Mouse (Mus musculus) liver, adult 2 months (tissue): ENCODE data around the gene Ogg1. TPM values are rescaled to one million over a fixed set of nuclear protein-coding genes. Genes with fewer than 3 reads are reported as not detected.

ENCODE experiments used
- DNase-seq: peaks from one replicate; pipeline ENCODE4 v3.0.0-alpha.2; 2011; ENCODE audit warnings: low read depth, low spot score; ENCODE audit errors: extremely low read depth
- H3K27ac ChIP-seq: fragments of 200-500 bp; replicated peaks from 2 replicates; pipeline ENCODE4 v1.5.1; 2012; ENCODE audit warnings: low read depth, mild to moderate bottlenecking, control low read depth, inconsistent platforms, low read length; ENCODE audit not compliant: insufficient read depth
- H3K27me3 ChIP-seq: fragments of 200-500 bp; 2 replicates; pipeline ENCODE4 v1.6.1; 2012; ENCODE audit warnings: mild to moderate bottlenecking, moderate library complexity, low read length, inconsistent platforms; ENCODE audit not compliant: control insufficient read depth, insufficient read depth
- H3K36me3 ChIP-seq: fragments of 200-500 bp; 2 replicates; pipeline ENCODE4 v1.6.1; 2012; ENCODE audit warnings: low read length, inconsistent platforms; ENCODE audit not compliant: control insufficient read depth, insufficient read depth
- H3K4me1 ChIP-seq: fragments of 200-500 bp; 2 replicates; pipeline ENCODE4 v1.6.1; 2011; ENCODE audit warnings: low read length; ENCODE audit not compliant: control insufficient read depth, insufficient read depth
- H3K4me3 ChIP-seq: fragments of 200-500 bp; 2 replicates; pipeline ENCODE4 v1.5.1; 2011; ENCODE audit warnings: low read depth, mild to moderate bottlenecking, control low read depth, low read length, moderate library complexity; ENCODE audit not compliant: insufficient read depth
- H3K79me2 ChIP-seq: fragments of 200-500 bp; 2 replicates; pipeline ENCODE4 v1.6.1; 2012; ENCODE audit warnings: inconsistent platforms, mild to moderate bottlenecking, low read length, moderate library complexity; ENCODE audit not compliant: control insufficient read depth, insufficient read depth
- H3K9ac ChIP-seq: fragments of 200-500 bp; 2 replicates; pipeline ENCODE4 v1.6.1; 2012; ENCODE audit warnings: low read depth, mild to moderate bottlenecking, control low read depth, inconsistent platforms, low read length
- CTCF ChIP-seq: fragments of 200-500 bp; IDR thresholded peaks from 2 replicates; pipeline ENCODE4 v1.5.1; 2011; ENCODE audit warnings: low read depth, low read length, control low read depth
- POLR2A ChIP-seq: fragments of 200-500 bp; IDR thresholded peaks from 2 replicates; pipeline ENCODE4 v1.6.1; 2011; ENCODE audit warnings: low read length, control low read depth; ENCODE audit not compliant: insufficient read depth; ENCODE audit errors: extremely low read depth
- WGBS: fragments of 180-500 bp; shearing (Covaris S2); methylation state at CpG from one replicate; pipeline ENCODE4 v1.1.7; 2018; 5-methylcytosine and 5-hydroxymethylcytosine counted together
- polyA plus RNA-seq: library from polyadenylated mRNA; depleted of rRNA; stranded (reverse); fragments of >200 nt; gene quantifications from 2 replicates; pipeline ENCODE4 v1.2.3, GENCODE M21; 2012; rRNA removed
- total RNA-seq: library from RNA; depleted of rRNA; stranded (reverse); fragments of >200 nt; gene quantifications from 2 replicates; pipeline ENCODE4 v1.2.3, GENCODE M21; 2014; rRNA removed

Gene Ogg1
- total and polyA plus RNA-seq, 2 experiments = 4.8 to 10.4 TPM

- TF ChIP-seq CTCF (no peak), POLR2A (peak; percentile 70; the same call in 1 of the 2 replicates)
- H3K36me3 ChIP-seq = peaks cover 13% of the 10 kb centered on the region; the same call in 1 of the 2 replicates
- DNase-seq = peak; percentile 87
- no peaks in the 10 kb centered on the region for H3K27me3 ChIP-seq
- WGBS = under 1% methylated on average over 57 of the region's 61 CpGs
- peak within 1 kb of the TSS; percentile 91 for H3K4me3 ChIP-seq
- peak within 1 kb of the TSS; percentile 97 for H3K27ac ChIP-seq
- H3K79me2 ChIP-seq = peaks cover 20% of the 10 kb centered on the region; the same call in 1 of the 2 replicates
- H3K9ac ChIP-seq = peak within 1 kb of the TSS; percentile 88
- peaks cover 7% of the 10 kb centered on the region for H3K4me1 ChIP-seq
Measured at GRCm38 (mm10) chr6:113377496-113378385, 51.0 kb downstream of the Ogg1 start, which contains the start of the genes Tada3 and Arpc4. Tada3 (minus strand) TSS chr6:113377883. Arpc4 (plus strand) TSS chr6:113378115.

- no peak overlapping the region for H3K9ac ChIP-seq
- peaks cover 7% of the 10 kb centered on the region for H3K4me1 ChIP-seq
- no peak overlapping the region for H3K27ac ChIP-seq
- H3K4me3 ChIP-seq = peak overlapping the region; percentile 91; the same call in 1 of the 2 replicates
- peaks cover 20% of the 10 kb centered on the region; the same call in 1 of the 2 replicates for H3K79me2 ChIP-seq
- WGBS = 56% methylated on average over 6 of the region's 6 CpGs
- TF ChIP-seq POLR2A (no peak), CTCF (no peak)
- DNase-seq = no peak
- peaks cover 18% of the 10 kb centered on the region for H3K36me3 ChIP-seq
- H3K27me3 ChIP-seq = no peaks in the 10 kb centered on the region
Measured at GRCm38 (mm10) chr6:113379246-113379645, 52.5 kb downstream of the Ogg1 start.

- H3K27ac ChIP-seq = no peak overlapping the region
- 91% methylated on average over 11 of the region's 11 CpGs for WGBS
- no peak overlapping the region for H3K4me3 ChIP-seq
- H3K9ac ChIP-seq = no peak overlapping the region
- DNase-seq = no peak
- H3K4me1 ChIP-seq = peaks cover 7% of the 10 kb centered on the region
- no peak for TF ChIP-seq CTCF
- TF ChIP-seq POLR2A = no peak
- peaks cover 20% of the 10 kb centered on the region; the same call in 1 of the 2 replicates for H3K79me2 ChIP-seq
- H3K36me3 ChIP-seq = peaks cover 24% of the 10 kb centered on the region
- no peaks in the 10 kb centered on the region for H3K27me3 ChIP-seq
Measured at GRCm38 (mm10) chr6:113380480-113380879, 53.7 kb downstream of the Ogg1 start.

- H3K79me2 ChIP-seq = peaks cover 7% of the 10 kb centered on the region; the same call in 1 of the 2 replicates
- peaks cover 42% of the 10 kb centered on the region for H3K36me3 ChIP-seq
- 96% methylated on average over 8 of the region's 8 CpGs for WGBS
- DNase-seq = no peak
- H3K4me1 ChIP-seq = no peaks in the 10 kb centered on the region
- no peaks in the 10 kb centered on the region for H3K27me3 ChIP-seq
- no peak overlapping the region for H3K4me3 ChIP-seq
- H3K9ac ChIP-seq = no peak overlapping the region
- H3K27ac ChIP-seq = no peak overlapping the region
- no peak for TF ChIP-seq CTCF
- TF ChIP-seq POLR2A = no peak
Measured at GRCm38 (mm10) chr6:113384351-113384927, 57.7 kb downstream of the Ogg1 start.

Other genes with a start within 250 kb of the Ogg1 start
- 28.1 and 35.4 TPM in 2 replicates for gene Setd5, start 249.6 kb upstream of the Ogg1 start, total RNA-seq
- gene Setd5, start 249.6 kb upstream of the Ogg1 start, polyA plus RNA-seq = 8.8 and 11.8 TPM in 2 replicates
- 0.07 TPM in 1 of 2 replicates, not detected in the other for gene Lhfpl4, start 131.6 kb upstream of the Ogg1 start, total RNA-seq
- 0.02 TPM in 1 of 2 replicates, not detected in the other for gene Lhfpl4, start 131.6 kb upstream of the Ogg1 start, polyA plus RNA-seq
- 22.4 and 24.1 TPM in 2 replicates for gene Mtmr14, start 89.1 kb upstream of the Ogg1 start, total RNA-seq
- 28.8 and 32.8 TPM in 2 replicates for gene Mtmr14, start 89.1 kb upstream of the Ogg1 start, polyA plus RNA-seq
- not detected in 2 replicates for gene Cpne9, start 44.7 kb upstream of the Ogg1 start, total RNA-seq
- gene Cpne9, start 44.7 kb upstream of the Ogg1 start, polyA plus RNA-seq = not detected in 2 replicates
- 5.4 and 5.5 TPM in 2 replicates for gene Brpf1, start 19.8 kb upstream of the Ogg1 start, total RNA-seq
- 6.7 and 10.2 TPM in 2 replicates for gene Brpf1, start 19.8 kb upstream of the Ogg1 start, polyA plus RNA-seq
- 16.1 and 18.8 TPM in 2 replicates for gene Camk1, start 17.0 kb downstream of the Ogg1 start, total RNA-seq
- gene Camk1, start 17.0 kb downstream of the Ogg1 start, polyA plus RNA-seq = 12.1 and 15.6 TPM in 2 replicates
- 5.2 and 6.6 TPM in 2 replicates for gene Tada3, start 50.9 kb downstream of the Ogg1 start, total RNA-seq
- 8.4 and 10.4 TPM in 2 replicates for gene Tada3, start 50.9 kb downstream of the Ogg1 start, polyA plus RNA-seq
- 36.0 and 41.8 TPM in 2 replicates for gene Arpc4, start 51.1 kb downstream of the Ogg1 start, total RNA-seq
- gene Arpc4, start 51.1 kb downstream of the Ogg1 start, polyA plus RNA-seq = 31.5 and 36.4 TPM in 2 replicates
- 0.65 and 1.5 TPM in 2 replicates for gene Ttll3, start 62.3 kb downstream of the Ogg1 start, total RNA-seq
- gene Ttll3, start 62.3 kb downstream of the Ogg1 start, polyA plus RNA-seq = 1.7 TPM in 2 replicates
- gene Rpusd3, start 92.4 kb downstream of the Ogg1 start, total RNA-seq = 14.2 and 17.2 TPM in 2 replicates
- 106 and 118 TPM in 2 replicates for gene Rpusd3, start 92.4 kb downstream of the Ogg1 start, polyA plus RNA-seq
- 0.92 and 1.5 TPM in 2 replicates for gene Cidec, start 108.8 kb downstream of the Ogg1 start, total RNA-seq
- gene Cidec, start 108.8 kb downstream of the Ogg1 start, polyA plus RNA-seq = 1.1 and 1.5 TPM in 2 replicates
- gene Jagn1, start 115.6 kb downstream of the Ogg1 start, total RNA-seq = 20.2 and 26.6 TPM in 2 replicates
- 59.1 and 61.5 TPM in 2 replicates for gene Jagn1, start 115.6 kb downstream of the Ogg1 start, polyA plus RNA-seq
- gene Il17re, start 131.5 kb downstream of the Ogg1 start, total RNA-seq = 0.46 TPM in 1 of 2 replicates, not detected in the other
- gene Il17re, start 131.5 kb downstream of the Ogg1 start, polyA plus RNA-seq = 0.26 TPM in 2 replicates
- 27.8 and 32.6 TPM in 2 replicates for gene Il17rc, start 144.5 kb downstream of the Ogg1 start, total RNA-seq
- 79.2 and 87.5 TPM in 2 replicates for gene Il17rc, start 144.5 kb downstream of the Ogg1 start, polyA plus RNA-seq
- 12.3 and 15.9 TPM in 2 replicates for gene Creld1, start 156.3 kb downstream of the Ogg1 start, total RNA-seq
- 24.4 and 28.7 TPM in 2 replicates for gene Creld1, start 156.3 kb downstream of the Ogg1 start, polyA plus RNA-seq
- under 0.01 TPM in 1 of 2 replicates, not detected in the other for gene Prrt3, start 175.0 kb downstream of the Ogg1 start, total RNA-seq
- gene Prrt3, start 175.0 kb downstream of the Ogg1 start, polyA plus RNA-seq = not detected in 2 replicates
- gene Emc3, start 204.7 kb downstream of the Ogg1 start, total RNA-seq = 53.5 and 56.0 TPM in 2 replicates
- gene Emc3, start 204.7 kb downstream of the Ogg1 start, polyA plus RNA-seq = 31.9 and 35.5 TPM in 2 replicates
- gene Fancd2, start 204.7 kb downstream of the Ogg1 start, total RNA-seq = 0.18 and 0.67 TPM in 2 replicates
- gene Fancd2, start 204.7 kb downstream of the Ogg1 start, polyA plus RNA-seq = 0.22 TPM in 1 of 2 replicates, not detected in the other